Mouse (Mus musculus) spleen, postnatal 36 days (tissue): Measurements from ENCODE around the gene Dffa.
"Not testable (repeated sequence)": the region's sequence is repeated elsewhere in the genome, so short reads cannot be mapped to it uniquely, and the experiment has no call there.

Source experiments
- DNase-seq, 2 experiments: peaks; one replicate each; pipeline ENCODE4 v3.0.0; 2022; ENCODE audit warnings: low spot score in 2 of 2, mixed read lengths in 1 of 2

Dffa gene

GRCm38 (mm10) chr4:149098571-149098970, 5.4 kb upstream of the Dffa start:
- no peak for DNase-seq

GRCm38 (mm10) chr4:149099369-149100017, 4.5 kb upstream of the Dffa start, which contains the start of gene Pex14:
Gene Pex14 (minus strand): TSS chr4:149099876.
- peak; percentile 87 to 89 for DNase-seq

GRCm38 (mm10) chr4:149100449-149100848, 3.5 kb upstream of the Dffa start:
- not testable (repeated sequence) for DNase-seq

GRCm38 (mm10) chr4:149101456-149101855, 2.5 kb upstream of the Dffa start:
- DNase-seq, result no peak

GRCm38 (mm10) chr4:149119978-149120562, 16.1 kb downstream of the Dffa start:
- DNase-seq, result not testable (repeated sequence)

GRCm38 (mm10) chr4:149123432-149123831, 19.5 kb downstream of the Dffa start:
- DNase-seq, result no peak

GRCm38 (mm10) chr4:149125341-149126114, 21.6 kb downstream of the Dffa start:
- DNase-seq, result no peak

GRCm38 (mm10) chr4:149126115-149126509, 22.2 kb downstream of the Dffa start:
- DNase-seq, result no peak

GRCm38 (mm10) chr4:149126663-149127062, 22.7 kb downstream of the Dffa start, which contains the start of gene Cort:
Gene Cort (minus strand): TSS chr4:149126763.
- DNase-seq, result no peak

- no peak for DNase-seq
Observed at GRCm38 (mm10) chr4:149128467-149128866, 24.5 kb downstream of the Dffa start.

- no peak for DNase-seq
Observed at GRCm38 (mm10) chr4:149131021-149131752, 27.2 kb downstream of the Dffa start.

GRCm38 (mm10) chr4:149131789-149132565, 28.0 kb downstream of the Dffa start:
- DNase-seq, result peak; percentile 81 to 85

GRCm38 (mm10) chr4:149133395-149133794, 29.4 kb downstream of the Dffa start:
- no peak for DNase-seq

GRCm38 (mm10) chr4:149136116-149136850, 32.3 kb downstream of the Dffa start:
- no peak for DNase-seq

- peak; percentile 81 to 88 for DNase-seq
Observed at GRCm38 (mm10) chr4:149136982-149137770, 33.2 kb downstream of the Dffa start, which contains the start of gene Cenps. Gene Cenps (minus strand): TSS chr4:149137629.

GRCm38 (mm10) chr4:149138515-149138914, 34.6 kb downstream of the Dffa start:
- no peak for DNase-seq

- DNase-seq, result no peak
Observed at GRCm38 (mm10) chr4:149143594-149143993, 39.6 kb downstream of the Dffa start.

GRCm38 (mm10) chr4:149144459-149144858, 40.5 kb downstream of the Dffa start:
- peak; percentile 64 to 70 for DNase-seq

- no peak for DNase-seq
Observed at GRCm38 (mm10) chr4:149145151-149145550, 41.2 kb downstream of the Dffa start.
